Comparison of ENCODE assay signal across 8 mouse cellular contexts in genomic region chr16:38088629-38089446, GRCm38 (mm10). TPM values are rescaled to one million over a fixed set of nuclear protein-coding genes. Genes with fewer than 3 reads are reported as not detected.
A peak's percentile ranks its signal among the peaks of the same experiment; 100 is the strongest.
DNase-seq lines count a peak whose midpoint lies in the region; ATAC-seq lines count a peak whose summit lies in the region.

Gene Gsk3b (plus strand): TSS chr16:38089001.

- H3K4me1 ChIP-seq in hindbrain, embryonic 11.5 days (replicated peaks; ENCODE audit: control insufficient read depth, insufficient read depth, low read length) = peaks cover 2% of the 10 kb centered on the region; the same call in 1 of the 2 replicates

- H3K27me3 ChIP-seq in hindbrain, embryonic 11.5 days (ENCODE audit: control insufficient read depth, insufficient read depth, low read length) = no peaks in the 10 kb centered on the region

- peak within 1 kb of the TSS; percentile 98 for H3K9ac ChIP-seq in hindbrain, embryonic 11.5 days (ENCODE audit: low read depth, low read length)

- no peaks in the 10 kb centered on the region for H3K36me3 ChIP-seq in hindbrain, embryonic 11.5 days (ENCODE audit: control insufficient read depth, insufficient read depth, low read length)

- no peaks in the 10 kb centered on the region for H3K9me3 ChIP-seq in hindbrain, embryonic 11.5 days (ENCODE audit: control insufficient read depth, low read length)

- H3K27ac ChIP-seq in hindbrain, embryonic 11.5 days (ENCODE audit: low read depth, low read length) = peak within 1 kb of the TSS; percentile 98

- peak; percentile 100 for DNase-seq in Muller cell, postnatal 12 days (ENCODE audit: inconsistent ontology term)
- DNase-seq in cerebellum, adult 9-11 months = peak; percentile 100
- DNase-seq in frontal cortex, adult 2 months (ENCODE audit: extremely low spot score in 1 of 2, low spot score in 1 of 2) = peak; percentile 100
- DNase-seq in hindbrain, embryonic 11.5 days (ENCODE audit: low spot score) = peak; percentile 99
- DNase-seq in layer of hippocampus, postnatal 10 days (ENCODE audit: low spot score in 2 of 2) = peak; percentile 99
- peak; percentile 100 for DNase-seq in lung, postnatal 10 days
- peak; percentile 98 for DNase-seq in ovary, postnatal 36 days (ENCODE audit: low spot score)
- peak; percentile 98 for DNase-seq in thymus, postnatal 25 days

- H3K4me2 ChIP-seq in hindbrain, embryonic 11.5 days (replicated peaks; ENCODE audit: low read depth, low read length) = peak within 1 kb of the TSS; percentile 61

- H3K4me3 ChIP-seq in hindbrain, embryonic 11.5 days (ENCODE audit: low read depth, low read length) = peak within 1 kb of the TSS; percentile 98

- under 1% methylated on average over 67 of the region's 69 CpGs for WGBS in hindbrain, embryonic 11.5 days

- peak; percentile 94 for ATAC-seq in hindbrain, embryonic 11.5 days (ENCODE audit: low FRiP score)

RNA-seq across cellular contexts. Expression of gene Gsk3b, which starts in this region (rescaled TPM):
- 44.6 and 45.3 TPM in 2 replicates for polyA plus RNA-seq in frontal cortex, adult 2 months (2012; rRNA removed)
- polyA plus RNA-seq in hindbrain, embryonic 11.5 days (2014; fragmentation: Nextera tagmentation; extraction: Ambion mirVana) = 132 and 172 TPM in 2 replicates
- total RNA-seq in layer of hippocampus, postnatal 10 days (2021) = 100 to 1,000 TPM; 219 to 238 TPM

Comparison
In these comparisons a context has a peak if more than half of its experiments do, and no peak if none do; other contexts are left out.
1. Peak in every context shown above with its lines: DNase-seq, ATAC-seq, H3K4me3 ChIP-seq and H3K27ac ChIP-seq.